Mouse (Mus musculus) hematopoietic multipotent progenitor cell, adult 10-12 weeks (in vitro differentiated cells): Measurements from ENCODE around the gene Nol8. TPM values are rescaled to one million over a fixed set of nuclear protein-coding genes. Genes with fewer than 3 reads are reported as not detected.

Experiments
- polyA plus RNA-seq: library from polyadenylated mRNA; stranded (reverse); fragments of >175 nt; gene quantifications from 2 replicates; pipeline ENCODE4 v1.2.3, GENCODE M21; 2012; ENCODE audit warnings: low replicate concordance

The Nol8 gene
- 0.50 and 2.9 TPM in 2 replicates for polyA plus RNA-seq

DNA sequence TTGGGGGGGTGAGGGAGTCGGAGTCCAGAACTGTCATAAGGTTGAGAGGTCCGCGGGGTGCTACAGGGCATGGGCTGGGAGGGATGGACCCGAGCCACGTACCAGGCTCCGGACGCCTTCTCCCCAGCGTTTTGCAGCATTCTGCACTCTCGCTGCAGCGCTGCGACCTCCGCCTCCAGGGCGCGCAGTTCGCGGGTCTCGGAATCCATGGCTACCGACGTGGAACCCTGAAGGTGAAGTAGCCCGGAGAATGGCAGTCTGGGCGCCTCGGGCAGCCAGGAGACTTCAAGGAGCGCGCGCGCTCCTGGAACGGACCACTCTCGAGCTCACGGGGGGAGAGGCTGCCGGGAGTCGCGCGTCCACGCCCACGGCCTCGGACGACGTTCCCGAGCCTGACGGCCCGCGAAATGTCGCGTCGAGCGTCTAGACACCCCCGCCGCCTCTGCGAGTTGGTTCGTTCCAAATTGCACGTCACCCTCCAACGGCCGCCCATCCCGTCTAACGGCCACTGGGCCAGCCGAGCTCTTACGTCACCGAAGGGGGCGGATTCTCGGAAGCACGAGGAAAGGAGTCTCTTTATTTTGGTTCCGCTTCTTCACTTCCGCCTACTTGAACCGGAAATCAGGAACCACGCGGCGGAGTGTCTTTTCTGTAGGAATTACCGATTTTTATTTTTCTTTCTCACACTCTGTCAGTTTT is at the start of gene Nol8, which contains the start of gene Cenpp:
Gene Nol8, plus strand, starts transcription at position 598 of the 699 bp plus-strand sequence.
Gene Cenpp, minus strand, starts transcription at position 305 of the 699 bp plus-strand sequence.

DNA sequence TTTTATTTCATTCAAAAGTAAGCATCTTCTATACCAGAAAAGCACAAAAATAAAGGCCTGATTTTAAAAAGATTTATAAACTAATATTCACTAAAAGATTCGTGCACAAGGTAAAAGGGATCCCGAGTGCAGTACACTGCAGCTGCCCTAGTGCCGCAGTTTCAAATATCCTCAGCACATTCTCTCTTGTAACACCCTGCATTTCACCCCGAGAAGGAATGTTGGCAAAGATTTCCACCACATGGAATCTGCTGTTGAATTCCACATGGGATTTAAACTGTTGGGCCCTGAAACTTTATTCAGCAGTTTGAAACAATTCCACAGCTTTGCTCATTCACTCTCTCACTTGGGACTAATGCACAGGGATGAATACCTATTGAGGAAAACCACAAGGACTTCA is 45.2 kb upstream of the Nol8 start, which contains the start of gene Ogn:
Gene Ogn, plus strand, starts transcription at position 333 of the 400 bp plus-strand sequence.

DNA sequence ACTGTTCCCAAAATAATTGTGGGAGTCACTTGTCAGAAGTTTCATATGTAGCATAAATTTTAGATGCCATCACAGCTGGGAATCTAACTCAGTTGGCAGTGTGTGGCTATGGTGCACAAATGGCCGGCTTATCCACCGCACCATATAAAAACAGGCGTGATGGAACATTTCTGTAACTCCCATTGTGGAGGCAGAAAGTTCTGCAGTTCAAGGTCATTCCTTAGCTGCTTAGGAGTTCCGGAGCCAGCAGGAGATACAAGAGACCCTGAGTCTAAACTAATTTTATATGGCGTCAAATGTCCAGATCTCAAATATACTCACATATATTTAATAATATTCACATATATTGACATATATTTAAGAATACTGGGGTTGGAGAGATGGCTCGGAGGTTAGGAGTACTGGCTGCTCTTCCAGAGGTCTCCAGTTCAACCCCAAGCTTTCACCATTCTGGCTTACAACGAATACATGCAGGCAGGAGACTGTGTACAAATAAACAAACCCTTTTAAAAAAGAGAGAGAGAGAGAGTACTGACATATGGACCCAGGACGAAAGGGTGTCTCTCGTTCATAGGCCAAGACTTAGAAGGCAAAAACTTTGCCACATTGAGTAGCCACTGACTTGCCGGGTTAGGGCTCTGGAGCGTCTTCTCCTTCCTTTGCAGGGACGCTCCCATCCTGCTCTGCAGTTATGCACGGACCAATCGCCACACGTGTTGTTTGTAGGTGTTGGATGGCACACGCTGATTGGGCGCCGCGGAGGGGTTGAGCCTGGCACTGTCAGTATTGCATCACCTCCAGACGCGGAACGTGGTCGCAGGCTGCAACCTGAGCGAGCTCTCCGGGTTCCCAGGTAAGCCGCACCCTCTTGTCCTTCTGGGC is 28.7 kb downstream of the Nol8 start, which contains the start of gene Iars:
Gene Iars, plus strand, starts transcription at position 750 of the 882 bp plus-strand sequence.

Other genes starting within 250 kb of the Nol8 start
- gene Ippk, start 231.8 kb upstream of the Nol8 start, polyA plus RNA-seq, result 0.60 and 1.3 TPM in 2 replicates
- 0.03 TPM in 1 of 2 replicates, not detected in the other for gene Tes3-ps, start 159.8 kb upstream of the Nol8 start, polyA plus RNA-seq
- 0.08 TPM in 1 of 2 replicates, not detected in the other for gene Ecm2, start 148.3 kb upstream of the Nol8 start, polyA plus RNA-seq
- not detected in 2 replicates for gene Aspn, start 108.6 kb upstream of the Nol8 start, polyA plus RNA-seq
- not detected in 2 replicates for gene Omd, start 70.6 kb upstream of the Nol8 start, polyA plus RNA-seq
- not detected in 2 replicates for gene Ogn, start 45.0 kb upstream of the Nol8 start, polyA plus RNA-seq
- gene Cenpp, start 293 bp upstream of the Nol8 start, polyA plus RNA-seq, result 0.84 and 1.2 TPM in 2 replicates
- gene Iars, start 29.0 kb downstream of the Nol8 start, polyA plus RNA-seq, result 2.7 and 10.0 TPM in 2 replicates
- gene Gm30302, start 145.9 kb downstream of the Nol8 start, polyA plus RNA-seq, result not detected in 2 replicates